Mouse (Mus musculus): Measurements from ENCODE around the gene Lrfn2.

Lrfn2 gene

GRCm38 (mm10) chr17:48968304-48968703, 36.1 kb downstream of the Lrfn2 start:
- DNase-seq = no peak

- DNase-seq = no peak
Observed at GRCm38 (mm10) chr17:48971296-48971695, 39.1 kb downstream of the Lrfn2 start.

GRCm38 (mm10) chr17:48972866-48973265, 40.7 kb downstream of the Lrfn2 start:
- no peak for DNase-seq

- no peak for DNase-seq
Observed at GRCm38 (mm10) chr17:48973394-48973793, 41.2 kb downstream of the Lrfn2 start.

- DNase-seq = peak; percentile 11 to 24
Observed at GRCm38 (mm10) chr17:48975055-48975454, 42.9 kb downstream of the Lrfn2 start.

GRCm38 (mm10) chr17:48976611-48977022, 44.4 kb downstream of the Lrfn2 start:
- DNase-seq = no peak

- no peak for DNase-seq
Observed at GRCm38 (mm10) chr17:48995256-48995993, 63.2 kb downstream of the Lrfn2 start.

GRCm38 (mm10) chr17:48999463-49000227, 67.5 kb downstream of the Lrfn2 start:
- no peak for DNase-seq

GRCm38 (mm10) chr17:49009384-49010073, 77.3 kb downstream of the Lrfn2 start:
- DNase-seq = no peak

GRCm38 (mm10) chr17:49013876-49014600, 81.9 kb downstream of the Lrfn2 start:
- DNase-seq = no peak

GRCm38 (mm10) chr17:49015368-49015767, 83.2 kb downstream of the Lrfn2 start:
- DNase-seq = no peak

GRCm38 (mm10) chr17:49016229-49016628, 84.0 kb downstream of the Lrfn2 start:
- DNase-seq = no peak

- no peak for DNase-seq
Observed at GRCm38 (mm10) chr17:49017438-49018415, 85.5 kb downstream of the Lrfn2 start.

GRCm38 (mm10) chr17:49018774-49019488, 86.8 kb downstream of the Lrfn2 start:
- no peak for DNase-seq

- peak; percentile 69 to 79 for DNase-seq
Observed at GRCm38 (mm10) chr17:49029556-49030268, 97.5 kb downstream of the Lrfn2 start.

GRCm38 (mm10) chr17:49030269-49030615, 98.1 kb downstream of the Lrfn2 start:
- DNase-seq = no peak

GRCm38 (mm10) chr17:49030841-49031240, 98.7 kb downstream of the Lrfn2 start:
- DNase-seq = no peak

GRCm38 (mm10) chr17:49031790-49032189, 99.6 kb downstream of the Lrfn2 start:
- peak; percentile 38 to 42 for DNase-seq

GRCm38 (mm10) chr17:49033276-49033675, 101.1 kb downstream of the Lrfn2 start:
- DNase-seq = peak; percentile 60 to 65

- DNase-seq = peak in 1 of 2 experiments; percentile 31
Observed at GRCm38 (mm10) chr17:49033686-49034250, 101.6 kb downstream of the Lrfn2 start.
